Mouse (Mus musculus) kidney, embryonic 16.5 days (tissue): Measurements from ENCODE around the gene Anapc13. TPM values are rescaled to one million over a fixed set of nuclear protein-coding genes. Genes with fewer than 3 reads are reported as not detected.

Experiments used
- ATAC-seq: fragments of 200-750 bp; cut with Nextera tagmentation; 2 replicates; pipeline ENCODE4 v1.8.0; 2017; ENCODE audit warnings: moderate TSS enrichment; ENCODE audit not compliant: low FRiP score, low TSS enrichment
- H3K27ac ChIP-seq: fragments of 300-500 bp; sonication (generic); 2 replicates; pipeline ENCODE4 v1.5.1; 2014; ENCODE audit warnings: low read length
- H3K27me3 ChIP-seq: fragments of 300-500 bp; sonication (generic); 2 replicates; pipeline ENCODE4 v1.6.1; 2014; ENCODE audit warnings: low read length, control low read depth, mixed read lengths; ENCODE audit not compliant: insufficient read depth
- H3K36me3 ChIP-seq: fragments of 300-500 bp; sonication (generic); 2 replicates; pipeline ENCODE4 v1.6.1; 2014; ENCODE audit warnings: low read length, control low read depth, mixed read lengths; ENCODE audit not compliant: insufficient read depth
- H3K4me1 ChIP-seq: fragments of 300-500 bp; sonication (generic); 2 replicates; pipeline ENCODE4 v1.6.1; 2014; ENCODE audit warnings: low read length, control low read depth, mixed read lengths; ENCODE audit not compliant: insufficient read depth
- H3K4me2 ChIP-seq: fragments of 300-500 bp; sonication (generic); replicated peaks from 2 replicates; pipeline ENCODE4 v1.6.1; 2014; ENCODE audit warnings: low read depth, low read length
- H3K4me3 ChIP-seq: fragments of 300-500 bp; sonication (generic); 2 replicates; pipeline ENCODE4 v1.5.1; 2014; ENCODE audit warnings: mild to moderate bottlenecking, low read length
- H3K9ac ChIP-seq: fragments of 300-500 bp; sonication (generic); replicated peaks from 2 replicates; pipeline ENCODE4 v1.6.1; 2014; ENCODE audit warnings: low read length
- H3K9me3 ChIP-seq: fragments of 300-500 bp; sonication (generic); 2 replicates; pipeline ENCODE4 v1.6.1; 2016; ENCODE audit warnings: low read length, control low read depth
- WGBS: fragments of 180-500 bp; shearing (Covaris S2); extraction: QIAGEN DNeasy Blood & Tissue Kit; methylation state at CpG from one replicate; pipeline ENCODE4 v1.1.7; 2014; 5-methylcytosine and 5-hydroxymethylcytosine counted together
- polyA plus RNA-seq: library from polyadenylated mRNA; unstranded; fragments of >200 nt; fragmentation: Nextera tagmentation; extraction: Ambion mirVana; gene quantifications from 2 replicates; pipeline ENCODE4 v1.2.1, GENCODE M21; 2015

Anapc13 gene
- polyA plus RNA-seq = 171 and 179 TPM in 2 replicates

- under 1% methylated on average over 84 of the region's 84 CpGs for WGBS
- no peaks in the 10 kb centered on the region for H3K27me3 ChIP-seq
- no peaks in the 10 kb centered on the region for H3K36me3 ChIP-seq
- peak; percentile 95 for ATAC-seq
- H3K4me2 ChIP-seq = peak within 1 kb of the TSS; percentile 58
- peak within 1 kb of the TSS; percentile 94 for H3K4me3 ChIP-seq
- no peaks in the 10 kb centered on the region for H3K9me3 ChIP-seq
- H3K4me1 ChIP-seq = peaks cover 23% of the 10 kb centered on the region
- H3K9ac ChIP-seq = peak within 1 kb of the TSS; percentile 99
- peak within 1 kb of the TSS; percentile 97 for H3K27ac ChIP-seq
Observed at GRCm38 (mm10) chr9:102625983-102626838, at the start of gene Anapc13, which contains the start of gene Cep63. Anapc13 (plus strand) TSS chr9:102626296. Cep63 (minus strand) TSS chr9:102626534.

GRCm38 (mm10) chr9:102577480-102577879, 48.6 kb upstream of the Anapc13 start:
- Histone ChIP-seq H3K9me3 (peaks cover 4% of the 10 kb centered on the region; the same call in 1 of the 2 replicates), H3K9ac (no peak overlapping the region), H3K27ac (no peak overlapping the region), H3K36me3 (no peaks in the 10 kb centered on the region), H3K27me3 (no peaks in the 10 kb centered on the region), H3K4me3 (no peak overlapping the region), H3K4me1 (peaks cover 2% of the 10 kb centered on the region; the same call in 1 of the 2 replicates), H3K4me2 (no peak overlapping the region)
- WGBS = 34% methylated on average over 5 of the region's 5 CpGs
- ATAC-seq = no peak

GRCm38 (mm10) chr9:102581921-102582469, 44.1 kb upstream of the Anapc13 start:
- no peak overlapping the region for H3K4me2 ChIP-seq
- H3K4me1 ChIP-seq = no peaks in the 10 kb centered on the region
- no peak overlapping the region for H3K27ac ChIP-seq
- WGBS = 85% methylated on average over 12 of the region's 12 CpGs
- peaks cover 1% of the 10 kb centered on the region; the same call in 1 of the 2 replicates for H3K9me3 ChIP-seq
- peaks cover 27% of the 10 kb centered on the region for H3K36me3 ChIP-seq
- ATAC-seq = no peak
- H3K9ac ChIP-seq = no peak overlapping the region
- H3K27me3 ChIP-seq = no peaks in the 10 kb centered on the region
- H3K4me3 ChIP-seq = no peak overlapping the region

- Histone ChIP-seq H3K9ac (no peak overlapping the region), H3K27ac (no peak overlapping the region), H3K36me3 (peaks cover 36% of the 10 kb centered on the region), H3K27me3 (no peaks in the 10 kb centered on the region), H3K4me3 (no peak overlapping the region), H3K4me1 (no peaks in the 10 kb centered on the region), H3K4me2 (no peak overlapping the region), H3K9me3 (no peaks in the 10 kb centered on the region)
- 82% methylated on average over 5 of the region's 5 CpGs for WGBS
- ATAC-seq = no peak
Observed at GRCm38 (mm10) chr9:102587347-102587746, 38.7 kb upstream of the Anapc13 start.

GRCm38 (mm10) chr9:102594667-102595393, 31.3 kb upstream of the Anapc13 start:
- Histone ChIP-seq H3K36me3 (peaks cover 13% of the 10 kb centered on the region), H3K4me3 (no peak overlapping the region), H3K9ac (no peak overlapping the region), H3K9me3 (no peaks in the 10 kb centered on the region), H3K4me1 (peaks cover 12% of the 10 kb centered on the region; the same call in 1 of the 2 replicates), H3K27me3 (no peaks in the 10 kb centered on the region), H3K27ac (peak overlapping the region; percentile 48; the same call in 1 of the 2 replicates), H3K4me2 (no peak overlapping the region)
- 52% methylated on average over 6 of the region's 6 CpGs for WGBS
- ATAC-seq = peak; percentile 91

GRCm38 (mm10) chr9:102595662-102596436, 30.2 kb upstream of the Anapc13 start:
- no peak overlapping the region for H3K4me3 ChIP-seq
- no peak overlapping the region for H3K4me2 ChIP-seq
- H3K4me1 ChIP-seq = peaks cover 12% of the 10 kb centered on the region; the same call in 1 of the 2 replicates
- ATAC-seq = 0 out of 2 replicates have a peak, but pooled peaks have one; percentile 39
- peak overlapping the region; percentile 48 for H3K27ac ChIP-seq
- no peaks in the 10 kb centered on the region for H3K9me3 ChIP-seq
- 75% methylated on average over 8 of the region's 8 CpGs for WGBS
- no peak overlapping the region for H3K9ac ChIP-seq
- no peaks in the 10 kb centered on the region for H3K27me3 ChIP-seq
- H3K36me3 ChIP-seq = peaks cover 12% of the 10 kb centered on the region; the same call in 1 of the 2 replicates

- Histone ChIP-seq H3K9me3 (no peaks in the 10 kb centered on the region), H3K27me3 (no peaks in the 10 kb centered on the region), H3K27ac (peak overlapping the region; percentile 5; the same call in 1 of the 2 replicates), H3K4me2 (no peak overlapping the region), H3K9ac (no peak overlapping the region), H3K36me3 (peaks cover 17% of the 10 kb centered on the region; the same call in 1 of the 2 replicates), H3K4me1 (no peaks in the 10 kb centered on the region), H3K4me3 (no peak overlapping the region)
- no peak for ATAC-seq
- WGBS = 82% methylated on average over 2 of the region's 2 CpGs
Observed at GRCm38 (mm10) chr9:102601187-102601586, 24.9 kb upstream of the Anapc13 start.

- H3K4me2 ChIP-seq = no peak overlapping the region
- H3K27ac ChIP-seq = peak overlapping the region; percentile 5; the same call in 1 of the 2 replicates
- peaks cover 14% of the 10 kb centered on the region; the same call in 1 of the 2 replicates for H3K36me3 ChIP-seq
- H3K4me3 ChIP-seq = no peak overlapping the region
- ATAC-seq = no peak
- H3K27me3 ChIP-seq = no peaks in the 10 kb centered on the region
- 79% methylated on average over 2 of the region's 2 CpGs for WGBS
- H3K9me3 ChIP-seq = no peaks in the 10 kb centered on the region
- H3K4me1 ChIP-seq = no peaks in the 10 kb centered on the region
- H3K9ac ChIP-seq = no peak overlapping the region
Observed at GRCm38 (mm10) chr9:102601666-102602065, 24.4 kb upstream of the Anapc13 start.

GRCm38 (mm10) chr9:102605162-102605561, 20.9 kb upstream of the Anapc13 start:
- H3K27me3 ChIP-seq = no peaks in the 10 kb centered on the region
- H3K4me1 ChIP-seq = no peaks in the 10 kb centered on the region
- WGBS = 90% methylated on average over 6 of the region's 6 CpGs
- no peak overlapping the region for H3K27ac ChIP-seq
- H3K4me2 ChIP-seq = no peak overlapping the region
- ATAC-seq = no peak
- no peaks in the 10 kb centered on the region for H3K9me3 ChIP-seq
- peaks cover 22% of the 10 kb centered on the region; the same call in 1 of the 2 replicates for H3K36me3 ChIP-seq
- H3K9ac ChIP-seq = no peak overlapping the region
- no peak overlapping the region for H3K4me3 ChIP-seq
